Mouse (Mus musculus): Measurements from ENCODE around the gene Rpl7a. TPM values are rescaled to one million over a fixed set of nuclear protein-coding genes. Genes with fewer than 3 reads are reported as not detected.

Gene Rpl7a
- polyA plus RNA-seq, 2 experiments from 2014 or later, result 720 to 1,212 TPM

- no peak for ATAC-seq
Measured at GRCm38 (mm10) chr2:26914148-26914941, 3.8 kb downstream of the Rpl7a start.

- peak; percentile 84 for ATAC-seq
Measured at GRCm38 (mm10) chr2:26915927-26916728, 5.6 kb downstream of the Rpl7a start, which contains the start of the genes Surf2 and Surf1. Gene Surf2 (plus strand): TSS chr2:26916367. Gene Surf1 (minus strand): TSS chr2:26916530.

- ATAC-seq, result no peak
Measured at GRCm38 (mm10) chr2:26916738-26917137, 6.2 kb downstream of the Rpl7a start.

GRCm38 (mm10) chr2:26919684-26920083, 9.1 kb downstream of the Rpl7a start:
- no peak for ATAC-seq

- no peak for ATAC-seq
Measured at GRCm38 (mm10) chr2:26920190-26920855, 9.8 kb downstream of the Rpl7a start.

- ATAC-seq, result no peak
Measured at GRCm38 (mm10) chr2:26921784-26922183, 11.2 kb downstream of the Rpl7a start.

GRCm38 (mm10) chr2:26927745-26928476, 17.3 kb downstream of the Rpl7a start:
- ATAC-seq, result no peak

GRCm38 (mm10) chr2:26930390-26930789, 19.8 kb downstream of the Rpl7a start:
- peak; percentile 33 for ATAC-seq

GRCm38 (mm10) chr2:26932473-26933303, 22.1 kb downstream of the Rpl7a start:
- ATAC-seq, result no peak

- ATAC-seq, result peak; percentile 76
Measured at GRCm38 (mm10) chr2:26933304-26934055, 22.9 kb downstream of the Rpl7a start, which contains the start of the genes Surf4 and Stkld1. Gene Surf4 (minus strand): TSS chr2:26933928. Gene Stkld1 (plus strand): TSS chr2:26934047.

- ATAC-seq, result no peak
Measured at GRCm38 (mm10) chr2:26935286-26935685, 24.7 kb downstream of the Rpl7a start.

- peak; percentile 36 for ATAC-seq
Measured at GRCm38 (mm10) chr2:26936425-26936824, 25.9 kb downstream of the Rpl7a start.

GRCm38 (mm10) chr2:26941539-26941938, 31.0 kb downstream of the Rpl7a start:
- ATAC-seq, result no peak

- no peak for ATAC-seq
Measured at GRCm38 (mm10) chr2:26943253-26943652, 32.7 kb downstream of the Rpl7a start.

- no peak for ATAC-seq
Measured at GRCm38 (mm10) chr2:26950411-26950810, 39.8 kb downstream of the Rpl7a start.

GRCm38 (mm10) chr2:26951346-26951905, 40.9 kb downstream of the Rpl7a start:
- ATAC-seq, result no peak

- no peak for ATAC-seq
Measured at GRCm38 (mm10) chr2:26952193-26952592, 41.6 kb downstream of the Rpl7a start.

- ATAC-seq, result no peak
Measured at GRCm38 (mm10) chr2:26952866-26953265, 42.3 kb downstream of the Rpl7a start.

GRCm38 (mm10) chr2:26954735-26955395, 44.3 kb downstream of the Rpl7a start:
- no peak for ATAC-seq
